Mouse (Mus musculus) liver, adult 2 months (tissue): ENCODE data around the gene Ppard. TPM values are rescaled to one million over a fixed set of nuclear protein-coding genes. Genes with fewer than 3 reads are reported as not detected.

Experiments used
- DNase-seq: peaks from one replicate; pipeline ENCODE4 v3.0.0-alpha.2; 2011; ENCODE audit warnings: low read depth, low spot score; ENCODE audit errors: extremely low read depth
- H3K27ac ChIP-seq: fragments of 200-500 bp; replicated peaks from 2 replicates; pipeline ENCODE4 v1.5.1; 2012; ENCODE audit warnings: low read depth, mild to moderate bottlenecking, control low read depth, inconsistent platforms, low read length; ENCODE audit not compliant: insufficient read depth
- H3K27me3 ChIP-seq: fragments of 200-500 bp; 2 replicates; pipeline ENCODE4 v1.6.1; 2012; ENCODE audit warnings: mild to moderate bottlenecking, moderate library complexity, low read length, inconsistent platforms; ENCODE audit not compliant: control insufficient read depth, insufficient read depth
- H3K36me3 ChIP-seq: fragments of 200-500 bp; 2 replicates; pipeline ENCODE4 v1.6.1; 2012; ENCODE audit warnings: low read length, inconsistent platforms; ENCODE audit not compliant: control insufficient read depth, insufficient read depth
- H3K4me1 ChIP-seq: fragments of 200-500 bp; 2 replicates; pipeline ENCODE4 v1.6.1; 2011; ENCODE audit warnings: low read length; ENCODE audit not compliant: control insufficient read depth, insufficient read depth
- H3K4me3 ChIP-seq: fragments of 200-500 bp; 2 replicates; pipeline ENCODE4 v1.5.1; 2011; ENCODE audit warnings: low read depth, mild to moderate bottlenecking, control low read depth, low read length, moderate library complexity; ENCODE audit not compliant: insufficient read depth
- H3K79me2 ChIP-seq: fragments of 200-500 bp; 2 replicates; pipeline ENCODE4 v1.6.1; 2012; ENCODE audit warnings: inconsistent platforms, mild to moderate bottlenecking, low read length, moderate library complexity; ENCODE audit not compliant: control insufficient read depth, insufficient read depth
- H3K9ac ChIP-seq: fragments of 200-500 bp; 2 replicates; pipeline ENCODE4 v1.6.1; 2012; ENCODE audit warnings: low read depth, mild to moderate bottlenecking, control low read depth, inconsistent platforms, low read length
- CTCF ChIP-seq: fragments of 200-500 bp; IDR thresholded peaks from 2 replicates; pipeline ENCODE4 v1.5.1; 2011; ENCODE audit warnings: low read depth, low read length, control low read depth
- POLR2A ChIP-seq: fragments of 200-500 bp; IDR thresholded peaks from 2 replicates; pipeline ENCODE4 v1.6.1; 2011; ENCODE audit warnings: low read length, control low read depth; ENCODE audit not compliant: insufficient read depth; ENCODE audit errors: extremely low read depth
- WGBS: fragments of 180-500 bp; shearing (Covaris S2); methylation state at CpG from one replicate; pipeline ENCODE4 v1.1.7; 2018; 5-methylcytosine and 5-hydroxymethylcytosine counted together
- polyA plus RNA-seq: library from polyadenylated mRNA; depleted of rRNA; stranded (reverse); fragments of >200 nt; gene quantifications from 2 replicates; pipeline ENCODE4 v1.2.3, GENCODE M21; 2012
- total RNA-seq: library from RNA; depleted of rRNA; stranded (reverse); fragments of >200 nt; gene quantifications from 2 replicates; pipeline ENCODE4 v1.2.3, GENCODE M21; 2014

Ppard gene
- total and polyA plus RNA-seq, 2 experiments: 3.0 to 9.7 TPM

DNA sequence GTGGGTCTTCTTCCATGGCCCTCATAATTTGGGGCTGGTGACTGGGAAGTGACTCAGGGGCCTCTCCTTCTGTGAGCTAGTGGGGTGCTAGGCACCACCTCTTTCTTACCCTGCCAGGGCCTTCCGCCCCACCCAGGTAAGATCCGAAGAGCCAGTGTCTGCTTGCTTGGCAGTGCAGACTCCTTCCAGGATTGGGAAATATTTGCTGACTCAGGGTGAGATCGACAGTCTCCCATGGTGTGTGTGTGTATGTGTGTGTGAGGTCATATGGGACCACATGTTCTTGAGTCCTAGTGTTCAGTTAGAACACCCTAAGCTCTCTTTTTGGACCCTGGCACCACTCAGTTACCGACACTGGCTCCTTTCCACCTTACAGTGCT lies 4.1 kb downstream of the Ppard start:
- 26% methylated on average over 4 of the region's 4 CpGs for WGBS
- TF ChIP-seq CTCF (no peak), POLR2A (no peak)
- Histone ChIP-seq H3K27me3 (no peaks in the 10 kb centered on the region), H3K27ac (peak overlapping the region; percentile 66), H3K79me2 (peaks cover 22% of the 10 kb centered on the region), H3K36me3 (no peaks in the 10 kb centered on the region), H3K9ac (peak overlapping the region; percentile 17; the same call in 1 of the 2 replicates), H3K4me1 (peaks cover 38% of the 10 kb centered on the region), H3K4me3 (no peak overlapping the region)
- DNase-seq: peak; percentile 68

DNA sequence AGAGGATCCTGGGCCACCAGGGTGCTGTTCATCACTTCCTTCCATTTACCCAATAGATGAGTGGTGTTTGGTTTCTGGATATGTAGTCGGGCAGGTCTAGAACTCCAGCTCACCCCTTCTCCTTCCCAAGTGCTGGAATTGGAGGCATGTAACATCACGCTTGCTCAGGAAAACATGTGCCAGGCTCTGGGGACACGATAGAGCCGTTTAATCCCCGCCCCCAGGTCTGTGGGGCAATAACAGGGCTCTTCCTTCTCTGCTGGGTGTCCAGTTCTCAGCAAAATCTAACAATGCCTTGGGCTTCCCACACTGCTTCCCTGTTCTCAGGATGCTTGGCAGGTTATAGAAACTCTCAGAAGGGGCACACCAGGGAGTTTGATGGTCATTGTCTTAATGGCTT lies 4.9 kb downstream of the Ppard start:
- Histone ChIP-seq H3K27me3 (no peaks in the 10 kb centered on the region), H3K79me2 (peaks cover 29% of the 10 kb centered on the region), H3K36me3 (no peaks in the 10 kb centered on the region), H3K27ac (0 out of 2 replicates have a peak overlapping the region, but pooled peaks have one; percentile 66), H3K4me1 (peaks cover 38% of the 10 kb centered on the region), H3K4me3 (no peak overlapping the region), H3K9ac (no peak overlapping the region)
- WGBS: 44% methylated on average over 5 of the region's 5 CpGs
- no peak for TF ChIP-seq CTCF
- TF ChIP-seq POLR2A: no peak
- DNase-seq: no peak

DNA sequence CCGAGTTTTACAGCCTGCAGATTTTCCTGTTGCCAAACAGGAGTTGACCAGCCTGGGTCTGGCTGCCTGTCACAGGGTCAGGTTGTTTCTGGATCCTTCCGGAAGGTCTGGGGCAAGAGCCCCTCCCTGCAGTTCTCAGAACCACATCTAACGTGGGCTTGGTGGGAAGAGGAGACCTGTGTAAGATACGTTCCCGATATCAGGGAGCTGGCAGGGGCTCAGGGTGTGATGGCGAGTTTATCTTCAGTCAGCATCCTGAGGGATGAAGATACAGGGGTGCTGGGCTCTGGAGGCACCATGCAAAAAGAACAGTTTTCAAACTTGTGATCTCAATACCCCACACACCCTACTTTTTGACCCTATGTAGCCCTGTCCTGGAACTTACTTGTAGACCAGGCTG lies 5.4 kb downstream of the Ppard start:
- no peak overlapping the region for H3K4me3 ChIP-seq
- peaks cover 32% of the 10 kb centered on the region for H3K79me2 ChIP-seq
- H3K9ac ChIP-seq: no peak overlapping the region
- no peaks in the 10 kb centered on the region for H3K36me3 ChIP-seq
- 78% methylated on average over 6 of the region's 6 CpGs for WGBS
- peaks cover 38% of the 10 kb centered on the region for H3K4me1 ChIP-seq
- no peak for DNase-seq
- TF ChIP-seq CTCF (no peak), POLR2A (no peak)
- H3K27ac ChIP-seq: no peak overlapping the region
- H3K27me3 ChIP-seq: no peaks in the 10 kb centered on the region

DNA sequence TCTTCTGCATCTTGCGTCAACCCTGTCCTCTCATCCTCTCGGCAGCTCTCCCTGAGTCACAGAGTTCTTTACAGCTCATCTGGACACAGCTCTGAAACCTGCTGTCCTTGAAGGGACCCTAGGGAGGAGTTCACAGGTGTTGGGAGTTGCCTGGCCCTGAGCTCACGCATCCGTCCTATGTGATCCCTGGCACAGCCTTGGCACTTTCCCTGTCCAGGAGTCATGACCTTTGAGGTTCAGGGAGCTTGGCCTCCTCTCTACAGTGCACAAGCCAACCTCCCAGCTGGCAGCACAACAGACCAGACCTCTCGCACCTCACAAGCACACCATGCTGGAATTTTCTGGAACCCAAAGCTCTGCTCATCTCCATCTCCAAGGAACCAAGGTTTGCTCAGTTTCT lies 8.3 kb downstream of the Ppard start:
- Histone ChIP-seq H3K27ac (no peak overlapping the region), H3K36me3 (no peaks in the 10 kb centered on the region), H3K4me1 (peaks cover 33% of the 10 kb centered on the region), H3K27me3 (no peaks in the 10 kb centered on the region), H3K79me2 (peaks cover 43% of the 10 kb centered on the region), H3K4me3 (no peak overlapping the region), H3K9ac (no peak overlapping the region)
- DNase-seq: peak; percentile 92
- TF ChIP-seq POLR2A: no peak
- no peak for TF ChIP-seq CTCF
- 39% methylated on average over 5 of the region's 5 CpGs for WGBS

DNA sequence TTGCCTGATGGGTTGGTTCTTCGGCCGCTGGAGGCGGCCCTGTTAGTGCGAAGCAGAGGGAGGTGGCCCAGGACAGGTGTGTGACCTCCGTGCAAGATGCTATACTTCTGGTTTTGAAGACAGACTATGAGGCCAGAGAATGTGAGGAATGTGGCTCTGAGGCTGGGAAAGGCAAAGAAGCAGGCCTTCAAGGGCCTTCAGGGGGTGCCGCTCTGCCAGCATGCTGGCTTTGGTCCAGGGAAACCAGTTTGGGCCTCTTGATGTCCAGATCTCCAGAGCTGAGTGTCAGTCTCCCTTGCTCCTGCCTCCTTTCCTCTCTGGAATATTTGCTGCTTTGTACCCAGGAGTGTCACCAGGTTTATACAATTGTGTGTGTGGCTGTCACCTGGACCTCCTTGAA lies 9.8 kb downstream of the Ppard start:
- H3K27me3 ChIP-seq: no peaks in the 10 kb centered on the region
- no peak overlapping the region for H3K9ac ChIP-seq
- no peaks in the 10 kb centered on the region for H3K36me3 ChIP-seq
- no peak for DNase-seq
- WGBS: 91% methylated on average over 6 of the region's 6 CpGs
- H3K4me1 ChIP-seq: peaks cover 27% of the 10 kb centered on the region
- no peak overlapping the region for H3K27ac ChIP-seq
- peaks cover 47% of the 10 kb centered on the region for H3K79me2 ChIP-seq
- TF ChIP-seq CTCF (no peak), POLR2A (no peak)
- no peak overlapping the region for H3K4me3 ChIP-seq

DNA sequence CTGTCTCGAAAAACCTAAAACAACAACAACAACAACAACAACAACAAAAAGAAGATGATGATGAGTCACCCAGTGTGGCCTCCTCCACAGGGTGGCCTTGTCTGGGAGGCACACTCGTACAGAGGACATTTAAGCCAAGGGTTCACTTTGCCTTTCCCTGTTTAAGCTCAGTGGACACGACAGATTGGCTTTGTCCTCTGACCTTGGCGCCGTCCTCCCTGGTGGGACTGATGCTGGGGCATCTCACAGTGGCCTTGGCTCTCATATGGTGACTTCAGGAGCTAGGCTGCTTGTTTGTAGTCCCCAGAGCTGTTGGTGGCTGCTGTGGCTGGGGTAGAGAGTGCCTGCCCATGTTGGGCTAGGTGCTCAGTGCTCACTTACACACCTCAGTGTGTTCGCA lies 11.7 kb downstream of the Ppard start:
- H3K36me3 ChIP-seq: no peaks in the 10 kb centered on the region
- H3K79me2 ChIP-seq: peaks cover 37% of the 10 kb centered on the region
- TF ChIP-seq POLR2A (no peak), CTCF (no peak)
- peaks cover 24% of the 10 kb centered on the region for H3K4me1 ChIP-seq
- H3K9ac ChIP-seq: no peak overlapping the region
- H3K27me3 ChIP-seq: no peaks in the 10 kb centered on the region
- H3K4me3 ChIP-seq: no peak overlapping the region
- no peak for DNase-seq
- H3K27ac ChIP-seq: no peak overlapping the region
- WGBS: 73% methylated on average over 6 of the region's 6 CpGs
